Mouse (Mus musculus) MEL (cell line): Measurements from ENCODE around the gene Fam19a1. TPM values are rescaled to one million over a fixed set of nuclear protein-coding genes. Genes with fewer than 3 reads are reported as not detected.

ENCODE experiments used
- DNase-seq: peaks from one replicate; pipeline ENCODE4 v3.0.0; 2011; ENCODE audit warnings: low read depth, low spot score
- H3K27ac ChIP-seq: 2 replicates; pipeline ENCODE4 v1.5.1; 2012; ENCODE audit warnings: low read depth, mild to moderate bottlenecking, control low read depth, low read length, moderate library complexity; ENCODE audit not compliant: control insufficient read depth
- H3K27me3 ChIP-seq, 2 experiments: fragments of 150-350 bp in 1 of 2; sonication (generic) in 1 of 2; 2 replicates each; pipeline ENCODE4 v1.6.1; 2012; ENCODE audit warnings: low read length in 2 of 2, mild to moderate bottlenecking in 2 of 2, improper control_type of control experiment in 1 of 2, moderate library complexity in 1 of 2; ENCODE audit not compliant: insufficient read depth in 2 of 2, control insufficient read depth in 1 of 2
- H3K36me3 ChIP-seq, 2 experiments: 2 replicates each; pipeline ENCODE4 v1.6.1; 2012 to 2014; ENCODE audit warnings: low read length in 2 of 2, improper control_type of control experiment in 1 of 2, inconsistent platforms in 1 of 2, mild to moderate bottlenecking in 1 of 2; ENCODE audit not compliant: insufficient read depth in 2 of 2, control insufficient read depth in 1 of 2
- H3K4me1 ChIP-seq, 2 experiments: fragments of 150-350 bp in 1 of 2; sonication (generic) in 1 of 2; 2 replicates each; pipeline ENCODE4 v1.6.1; 2012; ENCODE audit warnings: low read length in 2 of 2, improper control_type of control experiment in 1 of 2, mild to moderate bottlenecking in 1 of 2; ENCODE audit not compliant: insufficient read depth in 2 of 2, control insufficient read depth in 1 of 2
- H3K4me3 ChIP-seq, 2 experiments: fragments of 150-350 bp in 1 of 2; sonication (generic) in 1 of 2; 2 replicates each; pipeline ENCODE4 v1.5.1; 2012; ENCODE audit warnings: low read depth in 2 of 2, low read length in 2 of 2, mild to moderate bottlenecking in 2 of 2, moderate library complexity in 2 of 2, control low read depth in 1 of 2, improper control_type of control experiment in 1 of 2; ENCODE audit not compliant: control insufficient read depth in 1 of 2, insufficient read depth in 1 of 2
- H3K79me2 ChIP-seq: 2 replicates; pipeline ENCODE4 v1.6.1; 2012; ENCODE audit warnings: mild to moderate bottlenecking, low read length, moderate library complexity; ENCODE audit not compliant: control insufficient read depth, poor library complexity, insufficient read depth
- H3K9ac ChIP-seq: 2 replicates; pipeline ENCODE4 v1.6.1; 2012; ENCODE audit warnings: low read depth, mild to moderate bottlenecking, control low read depth, low read length, moderate library complexity; ENCODE audit not compliant: control insufficient read depth, poor library complexity, severe bottlenecking
- H3K9me3 ChIP-seq: fragments of 150-350 bp; sonication (generic); replicated peaks from 2 replicates; pipeline ENCODE4 v1.6.1; 2012; ENCODE audit warnings: mild to moderate bottlenecking, low read length, improper control_type of control experiment, moderate library complexity; ENCODE audit not compliant: insufficient read depth
- BHLHE40 ChIP-seq: IDR thresholded peaks from 2 replicates; pipeline ENCODE4 v1.6.1; 2012; ENCODE audit warnings: low read depth, mild to moderate bottlenecking, inconsistent platforms, low read length, improper control_type of control experiment, borderline replicate concordance
- CHD1 ChIP-seq: IDR thresholded peaks from 2 replicates; pipeline ENCODE4 v1.6.1; 2012; ENCODE audit warnings: low read depth, mild to moderate bottlenecking, inconsistent platforms, low read length, improper control_type of control experiment
- CTCF ChIP-seq, 3 experiments: IDR thresholded peaks in 2 of 3; conservative IDR thresholded peaks in 1 of 3; 2 replicates each; pipeline ENCODE4 v1.5.1; 2011 to 2012; ENCODE audit warnings: low read length in 3 of 3, low read depth in 2 of 3, mild to moderate bottlenecking in 2 of 3, improper control_type of control experiment in 1 of 3, inconsistent platforms in 1 of 3, mixed read lengths in 1 of 3, moderate library complexity in 1 of 3; ENCODE audit not compliant: control insufficient read depth in 1 of 3, insufficient read depth in 1 of 3, poor library complexity in 1 of 3, severe bottlenecking in 1 of 3
- ETS1 ChIP-seq: IDR thresholded peaks from 2 replicates; pipeline ENCODE4 v1.6.1; 2012; ENCODE audit warnings: low read depth, mild to moderate bottlenecking, inconsistent platforms, low read length, improper control_type of control experiment, moderate library complexity
- GATA1 ChIP-seq: IDR thresholded peaks from 2 replicates; pipeline ENCODE4 v1.6.1; 2011; ENCODE audit warnings: low read depth, low read length, improper control_type of control experiment
- JUND ChIP-seq: IDR thresholded peaks from 2 replicates; pipeline ENCODE4 v1.6.1; 2011; ENCODE audit warnings: low read depth, mild to moderate bottlenecking, improper control_type of control experiment, low read length
- KAT2A ChIP-seq: conservative IDR thresholded peaks from 2 replicates; pipeline ENCODE4 v1.6.1; 2012; ENCODE audit warnings: low read depth, low read length, improper control_type of control experiment, inconsistent platforms
- MAFK ChIP-seq: IDR thresholded peaks from 2 replicates; pipeline ENCODE4 v1.6.1; 2011; ENCODE audit warnings: low read depth, mild to moderate bottlenecking, low read length, improper control_type of control experiment, borderline replicate concordance
- MAX ChIP-seq: IDR thresholded peaks from 2 replicates; pipeline ENCODE4 v1.6.1; 2011; ENCODE audit warnings: low read length, improper control_type of control experiment
- MXI1 ChIP-seq: IDR thresholded peaks from 2 replicates; pipeline ENCODE4 v1.6.1; 2011; ENCODE audit warnings: mild to moderate bottlenecking, low read depth, low read length, improper control_type of control experiment
- MYB ChIP-seq: IDR thresholded peaks from 2 replicates; pipeline ENCODE4 v1.6.1; 2011; ENCODE audit warnings: mild to moderate bottlenecking, low read depth, low read length, improper control_type of control experiment
- POLR2AphosphoS2 ChIP-seq: IDR thresholded peaks from 2 replicates; pipeline ENCODE4 v1.6.1; 2011; ENCODE audit warnings: low read length, improper control_type of control experiment
- POLR2AphosphoS5 ChIP-seq: IDR thresholded peaks from 2 replicates; pipeline ENCODE4 v1.6.1; 2012; ENCODE audit warnings: low read depth, borderline replicate concordance, mild to moderate bottlenecking, inconsistent platforms, low read length, moderate library complexity, mixed read lengths
- RAD21 ChIP-seq: IDR thresholded peaks from 2 replicates; pipeline ENCODE4 v1.6.1; 2011; ENCODE audit warnings: mild to moderate bottlenecking, low read depth, low read length, improper control_type of control experiment
- RCOR1 ChIP-seq: IDR thresholded peaks from 2 replicates; pipeline ENCODE4 v1.6.1; 2012; ENCODE audit warnings: low read depth, mild to moderate bottlenecking, inconsistent platforms, low read length, improper control_type of control experiment
- SIN3A ChIP-seq: IDR thresholded peaks from 2 replicates; pipeline ENCODE4 v1.6.1; 2012; ENCODE audit warnings: low read length, improper control_type of control experiment, inconsistent platforms
- SMC3 ChIP-seq: IDR thresholded peaks from 2 replicates; pipeline ENCODE4 v1.6.1; 2011; ENCODE audit warnings: low read depth, low read length, improper control_type of control experiment
- TAL1 ChIP-seq: IDR thresholded peaks from 2 replicates; pipeline ENCODE4 v1.6.1; 2012; ENCODE audit warnings: mild to moderate bottlenecking, inconsistent platforms, low read length, moderate library complexity, mixed read lengths
- TBP ChIP-seq: IDR thresholded peaks from 2 replicates; pipeline ENCODE4 v1.8.0; 2011; ENCODE audit warnings: low read depth, low read length, improper control_type of control experiment
- TCF12 ChIP-seq: IDR thresholded peaks from 2 replicates; pipeline ENCODE4 v1.6.1; 2014; ENCODE audit warnings: low read depth, mild to moderate bottlenecking, inconsistent platforms, low read length, improper control_type of control experiment, moderate library complexity
- USF2 ChIP-seq, 2 experiments: IDR thresholded peaks; 2 replicates each; pipeline ENCODE4 v1.6.1; 2011 to 2012; ENCODE audit warnings: improper control_type of control experiment in 2 of 2, low read length in 2 of 2, borderline replicate concordance in 1 of 2, inconsistent platforms in 1 of 2, low read depth in 1 of 2, mild to moderate bottlenecking in 1 of 2; ENCODE audit not compliant: insufficient read depth in 1 of 2
- ZC3H11A ChIP-seq: IDR thresholded peaks from 2 replicates; pipeline ENCODE4 v1.6.1; 2012; ENCODE audit warnings: low read depth, mild to moderate bottlenecking, inconsistent platforms, low read length, improper control_type of control experiment
- polyA plus RNA-seq, 2 experiments: library from polyadenylated mRNA; stranded (reverse) in 1 of 2; unstranded in 1 of 2; fragments of >175 nt in 1 of 2; fragments of >200 nt in 1 of 2; gene quantifications; 2 replicates each; pipeline versions ENCODE4 v1.2.1 to v1.2.4; 2012; ENCODE audit warnings: low replicate concordance in 2 of 2, low read depth in 1 of 2; ENCODE audit not compliant: insufficient read length in 2 of 2, insufficient read depth in 1 of 2, missing spikeins in 1 of 2
- total RNA-seq: library from RNA; depleted of rRNA; stranded (reverse); fragments of 300-350 nt; gene quantifications from 2 replicates; pipeline ENCODE4 v1.2.3, GENCODE M21; 2012

The Fam19a1 gene
- total and polyA plus RNA-seq, 3 experiments, result not detected

DNA sequence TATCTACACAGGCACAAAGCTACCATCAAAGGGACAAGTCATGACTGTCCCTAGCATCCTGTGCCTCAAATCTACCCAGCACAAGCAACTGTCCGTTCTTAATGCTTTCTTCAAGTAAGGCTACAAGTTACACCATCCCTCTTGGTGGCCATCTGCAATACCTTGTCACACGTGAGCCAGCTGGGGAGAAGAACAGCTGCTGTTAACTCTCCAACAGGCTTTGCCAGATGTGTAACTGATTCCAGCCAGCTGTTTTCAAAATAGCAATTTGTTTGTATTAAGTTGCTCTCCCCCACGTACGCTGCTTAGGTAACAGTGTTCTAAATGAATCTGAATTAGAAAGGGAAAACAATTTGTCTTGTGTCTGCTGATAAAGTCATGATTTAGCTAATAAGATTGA is 467.8 kb downstream of the Fam19a1 start:
- Histone ChIP-seq H3K79me2 (no peaks in the 10 kb centered on the region), H3K27me3 (no peaks in the 10 kb centered on the region), H3K4me3 (no peak overlapping the region), H3K27ac (no peak overlapping the region), H3K9me3 (no peaks in the 10 kb centered on the region), H3K36me3 (no peaks in the 10 kb centered on the region), H3K4me1 (no peaks in the 10 kb centered on the region), H3K9ac (no peak overlapping the region)
- DNase-seq, result no peak
- TF ChIP-seq TCF12, result no peak
- TF ChIP-seq MXI1, result no peak
- no peak for TF ChIP-seq USF2 (IDR thresholded peaks at IDR 0.05; ENCODE audit: borderline replicate concordance in 1 of 2, insufficient read depth in 1 of 2, low read depth in 1 of 2, low read length in 2 of 2)
- no peak for TF ChIP-seq MAX
- no peak for TF ChIP-seq BHLHE40

DNA sequence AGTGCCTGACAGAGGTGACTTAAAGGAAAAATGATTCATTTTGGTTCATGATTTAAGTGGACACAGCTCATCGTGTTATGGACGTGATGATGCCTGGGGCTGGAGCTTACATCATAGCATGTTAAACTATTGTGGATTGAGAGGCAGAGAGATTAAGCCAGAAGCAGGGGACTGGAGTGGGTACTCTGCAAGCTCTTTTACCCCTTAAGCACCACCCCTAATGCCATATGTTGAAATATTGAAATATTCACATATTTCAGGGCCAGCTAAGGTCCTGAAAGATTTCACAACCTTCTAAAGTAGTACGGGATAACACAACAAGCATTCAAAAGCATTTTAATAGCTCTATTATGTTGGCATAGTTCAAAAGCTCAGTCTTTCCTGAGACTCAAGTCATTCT is 468.2 kb downstream of the Fam19a1 start:
- Histone ChIP-seq H3K27ac (no peak overlapping the region), H3K36me3 (no peaks in the 10 kb centered on the region), H3K79me2 (no peaks in the 10 kb centered on the region), H3K27me3 (no peaks in the 10 kb centered on the region), H3K9ac (no peak overlapping the region), H3K4me3 (no peak overlapping the region), H3K9me3 (no peaks in the 10 kb centered on the region), H3K4me1 (no peaks in the 10 kb centered on the region)
- TF ChIP-seq TBP (no peak), POLR2AphosphoS5 (no peak), POLR2AphosphoS2 (no peak), JUND (no peak), ZC3H11A (no peak), MXI1 (no peak), RAD21 (no peak), SMC3 (no peak), CHD1 (no peak), CTCF (IDR thresholded peaks at IDR 0.05 in 2 of 3, conservative IDR thresholded peaks at IDR 0.05 in 1 of 3; ENCODE audit: control insufficient read depth in 1 of 3, insufficient read depth in 1 of 3, low read depth in 2 of 3, low read length in 3 of 3, poor library complexity in 1 of 3, severe bottlenecking in 1 of 3) (no peak), ETS1 (no peak), SIN3A (no peak), MAFK (no peak), TAL1 (no peak), RCOR1 (no peak), GATA1 (no peak), KAT2A (no peak), MYB (no peak)
- DNase-seq, result no peak
